Mouse (Mus musculus): Measurements from ENCODE around the gene Spice1. TPM values are rescaled to one million over a fixed set of nuclear protein-coding genes. Genes with fewer than 3 reads are reported as not detected.

Spice1 gene
- 10 to 100 TPM; 13.8 to 16.4 TPM for total RNA-seq (2021)
- long read RNA-seq, experiment 1, full-length matches to known transcripts, result 8 of 18 reads
- long read RNA-seq, experiment 1, partial matches to known transcripts, result 6 of 18 reads
- long read RNA-seq, experiment 1, other reads (novel, unspliced or antisense), result 4 of 18 reads
- long read RNA-seq, experiment 2, full-length matches to known transcripts, result 4 of 16 reads
- long read RNA-seq, experiment 2, partial matches to known transcripts, result 3 of 16 reads
- long read RNA-seq, experiment 2, other reads (novel, unspliced or antisense), result 9 of 16 reads

DNA sequence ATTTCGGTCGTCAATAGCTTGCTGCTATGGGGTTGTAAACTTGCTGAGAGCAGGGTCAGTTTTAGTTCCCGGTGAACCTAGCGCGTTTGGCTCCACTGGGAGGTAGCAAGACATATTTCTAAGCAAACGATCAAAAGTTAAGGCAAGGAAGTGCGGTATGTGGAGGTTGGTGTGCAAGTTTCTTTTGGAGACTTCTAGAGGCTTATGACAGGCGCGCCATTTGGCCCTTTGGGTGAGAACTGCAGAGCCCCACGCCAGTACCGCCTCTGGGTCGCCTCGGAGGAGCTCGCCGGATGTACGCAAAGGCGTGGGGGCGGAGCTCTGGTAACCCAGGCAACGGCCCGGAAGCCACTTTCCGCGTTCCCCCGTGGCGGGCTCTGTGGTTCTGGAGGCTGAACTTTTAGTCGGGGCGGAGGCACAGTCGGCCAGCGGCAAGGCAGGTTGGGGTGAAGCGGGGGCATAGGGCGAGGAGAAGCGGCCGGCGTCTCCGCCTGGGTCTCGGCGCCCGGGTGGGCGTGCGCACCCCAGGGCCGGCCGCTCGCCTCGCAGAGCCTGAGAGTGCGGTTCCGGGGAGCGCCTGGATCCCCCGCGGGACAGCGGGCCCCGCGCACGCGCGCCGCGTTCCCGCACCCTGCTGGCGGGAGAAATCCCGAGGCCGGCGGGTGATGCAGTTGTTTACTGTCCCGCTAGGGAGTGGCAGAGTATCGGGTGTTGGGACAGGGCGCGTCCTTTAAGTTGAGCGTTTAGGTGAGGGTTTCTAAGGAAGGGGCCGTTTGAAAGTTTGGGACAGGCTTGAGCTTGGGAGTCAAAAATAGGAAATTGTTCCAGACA is at the start of gene Spice1:
Gene Spice1 (plus strand): TSS at position 51 of the 831 bp plus-strand sequence.
- intact Hi-C loops (cut with DNase I), result loop anchor here (5.0 kb wide), 1 partner anchor 100 kb away; no protein-coding TSS in a partner anchor

DNA sequence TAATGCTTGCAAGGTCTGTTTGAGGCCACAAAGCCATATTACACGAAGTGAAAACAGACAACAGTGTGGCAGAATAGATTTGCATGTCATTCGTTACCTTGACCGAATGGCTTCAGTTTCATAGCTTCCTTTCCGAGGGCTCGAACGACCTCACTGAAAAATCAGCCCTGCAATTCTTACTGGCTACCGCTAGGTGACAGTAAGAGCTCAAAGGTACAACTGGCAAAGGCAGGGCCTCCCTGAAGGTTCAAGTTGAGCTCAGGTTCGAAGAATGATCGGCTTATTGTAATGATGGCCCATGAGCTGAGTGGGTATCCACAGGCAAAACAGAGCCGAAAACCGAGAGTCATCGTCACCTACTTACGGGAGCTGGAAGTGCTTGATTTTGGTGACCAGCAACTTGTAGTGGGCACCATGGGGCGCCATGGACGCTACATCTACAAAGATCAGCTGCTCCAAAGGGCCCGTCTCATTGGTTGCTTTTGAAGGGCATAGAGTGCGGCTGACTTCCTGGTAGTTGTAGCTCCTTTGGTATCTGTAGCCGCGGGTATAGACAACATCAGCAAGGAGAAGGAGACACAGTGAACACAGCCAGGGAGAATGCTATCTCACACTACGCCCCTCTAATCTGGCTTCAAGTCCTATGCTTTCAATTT is 47.4 kb upstream of the Spice1 start:
- DNase-seq (ENCODE audit: low spot score in 2 of 2), result no peak
- intact Hi-C loops (cut with DNase I), result loop anchor here (10.0 kb wide), 1 partner anchor 65 kb away; no protein-coding TSS in a partner anchor

More for the DNA sequence above, at the start of gene Spice1:
- DNase-seq (ENCODE audit: low spot score in 2 of 2), result peak; percentile 92 to 95

DNA sequence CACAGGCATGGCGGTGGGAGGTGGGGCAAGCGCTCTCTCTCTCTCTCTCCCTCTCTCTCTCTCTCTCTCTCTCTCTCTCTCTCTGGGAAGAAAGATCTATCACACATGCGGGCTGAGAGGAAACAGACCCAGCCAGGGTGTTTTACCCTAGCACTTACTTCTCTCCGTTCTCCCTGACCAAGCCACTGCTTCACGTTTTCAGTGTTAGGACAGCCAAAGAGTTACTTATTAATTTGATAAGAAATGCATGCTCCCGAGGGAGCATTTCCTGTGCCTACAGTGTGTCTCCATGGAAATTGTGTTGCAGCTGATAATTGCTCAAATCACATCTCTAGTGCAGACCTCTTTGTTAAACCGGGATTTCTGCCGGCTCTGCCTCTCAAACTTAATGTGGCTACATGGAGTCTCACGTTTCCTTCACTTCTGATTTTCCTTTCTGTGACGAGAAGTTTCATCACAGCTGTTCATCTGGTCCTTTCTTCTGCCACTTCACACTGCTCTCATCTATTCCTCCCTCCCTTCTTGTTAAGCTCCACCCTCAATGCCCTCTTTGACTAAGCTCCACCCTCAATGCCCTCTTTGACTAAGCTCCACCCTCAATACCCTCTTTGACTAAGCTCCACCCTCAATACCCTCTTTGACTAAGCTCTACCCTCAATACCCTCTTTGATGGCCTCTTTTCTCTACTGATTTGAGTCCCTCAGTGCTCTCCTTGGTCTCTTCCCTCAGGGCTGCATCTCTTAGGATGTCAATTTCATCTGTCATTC is 44.6 kb upstream of the Spice1 start:
- intact Hi-C loops (cut with DNase I), result no loop called here
- DNase-seq (ENCODE audit: low spot score in 2 of 2), result no peak

DNA sequence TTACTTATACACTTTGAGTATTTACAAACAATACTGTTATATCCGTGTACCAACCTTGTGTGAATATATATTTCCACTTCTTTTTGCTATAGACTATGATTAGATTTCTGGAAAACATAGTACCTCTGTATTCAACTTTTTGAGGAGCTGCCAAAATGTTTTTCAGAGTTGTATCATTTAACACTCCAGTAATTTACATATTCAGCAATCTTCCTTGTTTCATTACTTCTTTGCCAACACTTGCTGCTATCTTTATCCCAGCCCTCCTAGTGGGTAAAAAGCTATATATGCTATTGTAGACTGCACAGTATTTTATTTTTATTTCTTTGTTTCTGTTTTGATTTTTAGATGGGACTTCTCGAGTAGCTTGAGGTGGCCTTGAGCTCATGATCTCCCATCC is 43.1 kb upstream of the Spice1 start:
- peak in 1 of 2 experiments; percentile 51 for DNase-seq (ENCODE audit: low spot score in 2 of 2)
- intact Hi-C loops (cut with DNase I), result no loop called here

DNA sequence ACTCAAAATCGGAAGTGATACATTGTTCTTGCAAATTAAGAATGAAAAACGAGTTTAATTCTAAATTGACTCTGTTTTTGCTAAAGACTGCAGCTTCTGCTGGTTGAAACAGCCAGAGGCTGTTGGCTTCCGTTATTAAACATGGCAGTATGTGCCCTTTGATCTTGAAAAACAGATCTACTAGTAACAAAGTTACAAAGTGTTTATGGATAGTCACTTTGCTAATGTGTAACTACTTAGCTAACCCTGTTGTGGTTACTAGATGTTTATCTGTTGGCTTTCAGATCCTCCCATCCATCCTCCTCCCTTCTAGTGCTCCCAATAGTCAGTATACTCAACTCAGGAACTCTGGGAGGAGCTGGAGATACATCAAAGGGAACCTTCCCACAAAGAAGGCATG is 41.3 kb upstream of the Spice1 start:
- intact Hi-C loops (cut with DNase I), result no loop called here
- DNase-seq (ENCODE audit: low spot score in 2 of 2), result no peak

DNA sequence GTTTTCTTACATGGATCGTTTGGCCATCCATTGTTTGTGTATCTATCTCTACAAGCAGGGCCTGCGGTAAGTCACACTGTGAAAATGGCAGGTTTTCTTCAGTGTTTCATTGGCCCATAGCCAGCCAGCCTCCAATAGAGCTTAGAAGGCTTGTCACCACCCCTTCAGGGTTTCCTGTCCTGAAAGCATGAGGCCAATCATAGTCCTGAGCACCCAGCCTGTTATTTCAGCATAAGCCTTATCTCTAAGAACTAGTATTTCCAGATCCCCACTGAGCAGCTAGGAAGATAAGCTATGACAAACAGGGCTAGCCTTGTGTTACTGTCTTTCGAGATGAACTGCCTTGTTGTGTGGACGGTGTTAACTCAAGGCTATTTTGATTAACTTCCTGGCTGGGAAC is 33.5 kb upstream of the Spice1 start:
- DNase-seq (ENCODE audit: low spot score in 2 of 2), result no peak
- intact Hi-C loops (cut with DNase I), result no loop called here

DNA sequence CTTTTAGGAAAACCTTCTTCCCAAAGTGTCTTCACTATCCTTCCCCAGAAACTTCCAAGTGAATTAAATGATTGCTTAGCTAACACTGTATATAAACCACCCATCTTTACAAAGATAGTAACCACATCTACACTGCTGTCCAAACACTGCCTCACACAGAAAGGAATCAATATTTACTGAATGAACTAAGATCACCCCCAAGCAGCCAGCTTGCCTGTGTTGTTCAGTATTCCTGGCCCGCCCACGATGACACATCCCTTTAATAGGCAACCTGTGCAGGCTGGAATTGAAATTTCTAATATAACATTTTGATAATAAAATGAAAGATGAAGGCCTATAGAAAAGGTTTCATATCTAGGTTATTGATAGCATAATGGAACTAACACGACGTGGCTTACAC is 30.6 kb upstream of the Spice1 start:
- intact Hi-C loops (cut with DNase I), result no loop called here
- no peak for DNase-seq (ENCODE audit: low spot score in 2 of 2)

DNA sequence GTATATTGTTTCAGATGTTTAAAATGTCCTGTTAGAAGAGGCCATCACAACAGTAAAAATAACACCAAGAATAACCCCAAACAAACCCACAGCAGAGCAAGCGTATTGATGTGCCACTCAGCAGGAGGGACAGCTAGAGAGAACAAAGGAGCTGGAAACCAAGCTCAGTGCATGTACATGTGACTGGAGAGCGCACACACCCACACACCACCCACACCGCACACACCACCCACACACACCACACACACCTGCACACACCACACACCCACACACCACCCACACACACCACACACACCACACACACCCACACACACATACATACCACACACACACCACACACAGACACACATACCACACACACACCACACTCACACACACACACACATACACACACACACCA is 26.7 kb upstream of the Spice1 start:
- DNase-seq (ENCODE audit: low spot score in 2 of 2), result no peak
- intact Hi-C loops (cut with DNase I), result no loop called here

DNA sequence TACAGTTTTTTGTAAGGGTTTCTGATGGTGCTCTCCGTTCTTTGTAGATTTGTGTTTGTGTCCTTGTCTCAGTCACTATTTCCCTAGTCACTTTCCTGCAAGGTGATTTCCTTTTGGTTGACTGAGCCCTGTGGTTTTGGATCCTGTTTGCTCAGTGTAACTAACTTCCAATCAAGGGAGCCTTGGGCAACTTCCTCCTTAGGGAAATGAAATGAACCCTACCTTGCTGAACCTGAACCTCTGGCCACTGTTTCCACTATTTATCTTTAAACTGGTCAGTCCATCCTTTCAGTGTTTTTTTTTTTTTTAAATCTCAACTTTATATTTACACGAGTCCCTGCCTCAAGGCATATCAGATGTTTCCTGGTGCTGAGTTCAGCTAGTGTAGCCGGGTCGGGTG is 18.3 kb upstream of the Spice1 start:
- intact Hi-C loops (cut with DNase I), result no loop called here
- no peak for DNase-seq (ENCODE audit: low spot score in 2 of 2)

DNA sequence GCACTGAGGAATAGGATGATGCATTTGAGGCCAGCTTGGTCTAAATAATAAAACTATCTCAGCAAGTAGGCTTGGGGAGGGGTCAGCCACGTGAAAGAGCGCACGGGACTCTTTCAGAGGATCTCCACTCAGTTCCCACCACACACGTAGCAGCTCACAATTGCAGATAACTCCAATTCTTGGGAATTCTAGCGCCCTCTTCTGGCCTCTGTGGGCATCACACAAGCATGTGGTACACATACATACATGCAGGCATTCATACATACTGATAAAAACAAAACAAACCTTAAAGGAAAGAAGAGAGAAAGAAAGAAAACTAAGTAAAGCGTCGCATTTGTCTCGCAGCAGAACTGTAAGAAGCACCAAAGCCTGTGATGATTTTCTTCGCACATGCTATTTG is 16.3 kb upstream of the Spice1 start:
- intact Hi-C loops (cut with DNase I), result loop anchor here (5.0 kb wide), 1 partner anchor 58 kb away; no protein-coding TSS in a partner anchor
- DNase-seq (ENCODE audit: low spot score in 2 of 2), result peak in 1 of 2 experiments; percentile 15

DNA sequence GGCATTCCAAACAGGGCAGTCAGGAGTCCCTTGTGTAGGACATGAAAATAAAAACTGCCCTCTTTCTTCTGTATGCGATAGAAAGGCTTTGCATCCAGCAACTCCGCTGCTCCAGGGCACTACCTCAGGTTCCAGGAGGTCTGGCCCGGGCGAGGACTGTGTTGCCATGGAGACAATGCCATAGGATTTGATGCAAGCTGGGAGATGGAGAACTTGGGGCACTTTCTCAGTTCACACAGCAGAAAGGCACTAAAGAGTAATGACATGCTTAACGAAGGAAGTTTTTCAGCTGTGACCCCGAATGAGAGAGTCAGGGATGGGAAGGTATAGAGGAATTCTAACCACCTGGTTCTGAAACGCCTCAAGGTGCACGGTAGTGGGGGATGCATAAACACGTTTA is 15.8 kb upstream of the Spice1 start:
- intact Hi-C loops (cut with DNase I), result loop anchor here (5.0 kb wide), 1 partner anchor 59 kb away; no protein-coding TSS in a partner anchor
- DNase-seq (ENCODE audit: low spot score in 2 of 2), result peak in 1 of 2 experiments; percentile 17

DNA sequence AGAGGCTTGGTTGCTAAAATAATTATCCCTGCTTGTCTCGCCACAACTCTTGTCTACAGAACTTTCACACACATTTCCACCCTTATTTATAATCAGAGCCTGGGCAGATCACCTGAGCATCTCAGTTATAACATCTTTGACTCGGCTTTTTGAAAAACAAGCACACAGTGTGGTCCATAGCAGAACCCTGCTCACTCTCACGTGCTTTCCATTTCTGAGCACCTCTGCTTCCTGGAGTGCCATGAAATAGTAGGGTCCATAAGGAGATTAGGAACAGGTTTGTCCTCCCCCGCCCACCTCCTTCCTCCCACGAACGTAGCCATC is 15.3 kb upstream of the Spice1 start:
- peak in 1 of 2 experiments; percentile 34 for DNase-seq (ENCODE audit: low spot score in 2 of 2)
- intact Hi-C loops (cut with DNase I), result loop anchor here (5.0 kb wide), 1 partner anchor 59 kb away; no protein-coding TSS in a partner anchor

DNA sequence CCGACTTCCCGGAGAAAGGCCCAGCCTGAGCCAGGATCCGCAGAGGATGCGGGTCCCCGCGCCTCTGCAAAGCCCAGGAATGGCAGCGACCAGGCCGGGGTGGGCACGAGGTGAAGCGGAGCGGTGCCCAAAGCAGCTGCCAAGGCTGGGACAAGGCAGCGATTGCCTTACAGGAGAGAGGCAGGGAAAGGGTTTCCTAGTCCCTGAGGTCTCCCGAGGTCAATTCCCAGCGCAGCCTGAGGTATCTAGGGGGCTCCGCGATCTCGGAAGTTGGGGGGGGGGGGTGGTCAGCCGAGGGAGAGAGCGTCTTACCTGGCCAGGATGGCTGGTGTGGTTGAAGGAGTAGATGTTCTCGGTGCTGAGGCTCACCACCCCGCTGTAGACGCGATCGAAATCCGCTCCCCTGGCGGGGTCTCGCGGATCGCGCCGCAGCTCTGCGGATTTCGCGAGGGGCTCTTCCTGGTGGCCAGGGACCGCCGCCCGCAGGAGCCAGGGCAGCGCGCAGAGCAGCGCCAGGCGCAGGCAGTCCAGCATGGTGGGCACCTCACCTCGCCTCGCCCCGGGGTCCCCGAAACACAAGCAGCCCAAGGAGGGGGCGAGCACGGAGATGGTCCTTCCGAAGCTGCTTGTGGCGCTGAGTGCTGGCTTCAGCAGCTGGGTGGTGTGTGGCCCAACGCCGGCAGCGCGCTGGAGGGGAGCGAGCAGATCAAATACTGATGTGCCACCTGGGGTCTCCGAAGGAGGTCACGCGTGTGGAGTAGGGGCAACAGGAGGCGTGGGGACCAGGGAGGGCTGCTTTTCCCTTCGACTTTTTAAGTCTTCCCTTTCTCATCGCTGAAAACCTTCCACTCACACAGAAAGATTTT is 14.7 kb upstream of the Spice1 start:
- intact Hi-C loops (cut with DNase I), result loop anchor here (5.0 kb wide), 1 partner anchor 60 kb away; no protein-coding TSS in a partner anchor
- DNase-seq (ENCODE audit: low spot score in 2 of 2), result peak; percentile 16 to 41

DNA sequence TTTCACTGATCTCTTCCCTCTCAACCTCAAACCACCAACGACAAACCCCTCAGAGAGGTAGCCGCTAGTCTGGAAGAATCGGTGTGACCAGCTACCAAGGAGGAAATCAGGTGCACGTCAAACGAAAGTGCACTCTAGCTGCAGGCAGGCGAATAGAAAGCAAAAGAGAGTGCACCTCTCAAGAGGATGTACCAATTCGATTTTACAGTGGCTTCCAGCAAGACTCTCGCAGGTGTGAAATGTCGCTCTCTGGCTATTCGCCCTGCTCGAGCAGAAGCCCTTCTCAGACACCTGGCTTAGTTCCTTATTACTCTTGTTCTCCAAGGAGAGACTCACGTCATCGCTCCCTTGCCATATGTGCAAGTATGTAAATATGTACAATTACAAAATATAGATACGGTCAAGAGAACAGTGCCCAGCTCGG is 14.0 kb upstream of the Spice1 start, which contains the start of gene Sidt1:
Gene Sidt1 (minus strand): TSS at position 336 of the 424 bp plus-strand sequence.
- intact Hi-C loops (cut with DNase I), result loop anchor here (5.0 kb wide), 1 partner anchor 61 kb away; no protein-coding TSS in a partner anchor
- DNase-seq (ENCODE audit: low spot score in 2 of 2), result peak; percentile 30 to 35

DNA sequence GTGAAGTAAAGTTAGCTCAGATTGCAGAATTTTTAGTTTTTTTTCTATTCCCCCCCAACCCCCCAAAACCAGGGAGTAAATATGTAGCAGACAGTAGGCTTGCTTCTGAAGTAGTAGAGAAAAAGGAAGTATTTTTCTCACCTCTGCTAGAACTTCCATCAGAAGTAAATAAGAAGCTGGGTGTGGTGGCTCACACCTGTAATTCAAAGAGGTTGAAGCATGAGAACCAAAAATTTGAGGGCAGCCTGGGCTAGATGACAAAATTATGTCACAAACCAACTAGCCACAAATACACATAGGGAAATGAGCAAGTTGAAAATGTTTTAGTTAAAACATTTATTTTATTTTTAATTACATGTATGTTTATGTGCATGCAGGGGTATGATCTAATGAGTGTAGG is 9.4 kb upstream of the Spice1 start:
- no peak for DNase-seq (ENCODE audit: low spot score in 2 of 2)
- intact Hi-C loops (cut with DNase I), result no loop called here

DNA sequence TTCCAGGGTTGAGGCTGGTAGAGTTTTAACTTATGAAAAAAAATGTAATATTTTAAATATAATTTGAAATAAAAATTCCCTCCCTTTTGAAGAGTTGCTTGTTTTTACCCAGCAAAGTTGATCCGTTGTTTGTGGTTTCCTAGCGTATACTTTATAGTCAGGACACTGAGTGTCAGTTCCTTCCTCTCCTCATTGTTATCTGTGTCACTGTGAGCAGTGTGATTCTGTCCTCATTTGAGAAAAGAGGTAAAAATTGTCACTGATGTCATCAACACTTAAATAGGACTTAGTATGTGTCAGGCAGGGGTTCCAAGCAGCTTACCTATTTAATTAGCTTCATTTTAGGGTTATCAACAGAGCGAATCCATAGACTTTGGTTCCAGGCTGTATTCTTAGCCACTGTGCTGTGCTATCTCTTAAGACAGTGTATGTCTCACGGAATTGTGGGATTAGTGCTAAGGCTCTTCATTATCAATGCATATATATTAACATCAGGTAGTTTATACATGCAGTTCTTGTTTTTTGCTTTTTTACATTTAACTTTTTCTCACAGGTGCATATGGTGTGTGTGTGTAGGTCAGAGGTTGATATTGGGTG is 3.0 kb downstream of the Spice1 start:
- DNase-seq (ENCODE audit: low spot score in 2 of 2), result no peak
- intact Hi-C loops (cut with DNase I), result loop anchor here (5.0 to 10.0 kb wide), 2 partner anchors 103 to 205 kb away; no protein-coding TSS in a partner anchor

DNA sequence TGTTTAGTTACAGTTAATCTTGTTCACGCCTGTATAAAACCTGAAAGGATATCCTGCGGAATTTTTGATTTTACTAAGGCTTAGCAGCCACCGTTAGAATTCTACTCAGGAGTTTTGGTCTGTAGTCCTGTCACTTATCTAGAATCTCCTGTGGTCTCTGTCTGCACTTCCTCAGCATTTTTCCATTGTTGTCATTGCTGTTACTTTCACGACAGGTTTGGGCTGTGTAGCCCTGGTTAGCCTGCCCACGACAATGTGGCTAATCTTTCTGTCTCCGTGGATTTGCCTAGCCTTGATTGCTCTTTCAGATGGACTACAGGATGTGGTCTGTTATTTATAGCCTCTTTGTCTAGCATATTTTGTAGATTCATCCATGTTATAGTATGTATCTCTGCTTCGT is 9.4 kb downstream of the Spice1 start:
- intact Hi-C loops (cut with DNase I), result loop anchor here (10.0 kb wide), 1 partner anchor 211 kb away; no protein-coding TSS in a partner anchor
- DNase-seq (ENCODE audit: low spot score in 2 of 2), result no peak

All from left cerebral cortex, postnatal 14 days (tissue).